Mouse (Mus musculus) kidney, adult 2 months (tissue): Measurements from ENCODE around the gene Zmym5.

Experiments
- CTCF ChIP-seq: fragments of 200-500 bp; conservative IDR thresholded peaks from 2 replicates; pipeline ENCODE4 v1.5.1; 2011; ENCODE audit warnings: low read depth, mild to moderate bottlenecking, control low read depth, low read length, moderate library complexity, mixed read lengths; ENCODE audit not compliant: insufficient read depth, insufficient read length
- POLR2A ChIP-seq: fragments of 200-500 bp; IDR thresholded peaks from one replicate; pipeline ENCODE4 v1.6.1; 2011; ENCODE audit warnings: low read depth, low read length, control low read depth

DNA sequence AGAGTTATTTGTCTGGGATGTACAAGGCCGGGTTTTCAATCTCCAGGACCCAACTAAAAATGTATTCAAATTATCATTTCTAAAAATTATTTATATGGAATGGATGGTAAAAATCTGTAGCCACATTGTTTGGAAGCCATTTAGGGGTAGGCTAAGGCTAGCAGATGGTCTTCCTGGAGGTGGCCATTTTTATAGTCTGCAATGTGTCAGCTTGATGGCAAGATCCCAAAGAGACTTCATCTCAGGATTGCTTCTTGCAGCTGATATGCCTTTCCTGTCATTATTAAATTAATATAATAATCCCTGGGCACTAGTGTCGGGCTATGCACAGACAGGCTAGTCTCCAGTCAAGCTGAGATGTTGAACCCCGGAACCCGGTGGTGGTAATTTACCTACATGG, 60.2 kb downstream of the Zmym5 start:
- TF ChIP-seq POLR2A: no peak
- no peak for TF ChIP-seq CTCF
